Mouse (Mus musculus): Measurements from ENCODE around the gene Cd59a. TPM values are rescaled to one million over a fixed set of nuclear protein-coding genes. Genes with fewer than 3 reads are reported as not detected.
"Not testable (repeated sequence)": the region's sequence is repeated elsewhere in the genome, so short reads cannot be mapped to it uniquely, and the experiment has no call there.

Cd59a gene
- 70.8 and 82.0 TPM in 2 replicates for polyA plus RNA-seq (2016; fragmentation: Nextera tagmentation; extraction: Ambion mirVana)

DNA sequence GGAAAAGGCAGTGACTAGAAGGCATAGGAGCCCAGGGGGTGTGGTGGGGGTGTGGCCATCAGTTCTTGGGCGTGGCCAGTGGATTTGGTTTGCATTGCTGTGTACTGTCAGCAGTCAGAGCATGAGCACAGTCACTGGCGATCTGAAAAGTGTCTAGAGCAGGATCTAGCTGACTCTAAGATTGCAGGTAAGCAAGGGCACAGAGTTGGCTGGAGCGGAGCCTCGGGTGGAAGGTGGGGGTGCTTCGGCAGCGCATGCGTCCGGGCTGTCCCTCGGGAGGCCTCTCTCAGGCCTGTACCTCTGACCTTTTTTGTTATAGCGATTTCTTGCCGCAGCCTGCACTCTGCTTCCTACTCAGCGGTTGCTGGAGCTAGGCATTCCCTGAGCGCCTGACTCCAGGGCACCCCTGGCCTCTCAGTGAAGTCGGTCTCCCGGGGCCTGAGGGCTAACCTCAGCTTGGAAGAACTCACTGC, at the start of gene Cd59a:
Gene Cd59a (plus strand): TSS at position 61 of the 473 bp plus-strand sequence.
- WGBS = 1% methylated on average over 15 of the region's 15 CpGs

DNA sequence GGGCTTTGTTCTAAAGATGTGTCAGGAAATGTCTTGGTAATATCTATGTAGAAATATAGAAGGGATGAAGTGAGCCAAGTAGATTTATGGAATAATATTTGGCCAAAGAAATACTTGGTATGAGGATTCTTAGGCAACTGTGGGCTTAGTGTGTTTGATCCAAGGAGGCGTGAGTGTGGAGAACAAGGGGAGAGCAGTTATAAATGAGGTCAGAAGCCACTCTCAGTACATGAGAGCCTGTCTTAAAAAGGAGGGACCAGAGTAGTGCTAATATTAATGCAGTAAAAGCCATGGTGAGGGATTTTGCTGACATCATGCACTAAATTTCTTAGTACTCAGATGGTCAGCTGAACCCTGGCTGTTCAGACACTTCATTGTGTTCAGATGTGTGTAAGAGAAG, 37.2 kb upstream of the Cd59a start:
- no peaks in the 10 kb centered on the region for H3K27me3 ChIP-seq (ENCODE audit: insufficient read depth, poor library complexity, severe bottlenecking)
- H3K36me3 ChIP-seq = peaks cover 60% of the 10 kb centered on the region
- DNase-seq (ENCODE audit: low spot score) = no peak
- H3K4me3 ChIP-seq = no peak overlapping the region
- H3K27ac ChIP-seq = no peak overlapping the region
- no peaks in the 10 kb centered on the region for H3K4me1 ChIP-seq
- 85% methylated on average over 1 of the region's 1 CpGs for WGBS
- no peaks in the 10 kb centered on the region for H3K9me3 ChIP-seq

More for the DNA sequence above, at the start of gene Cd59a:
- H3K4me1 ChIP-seq = peaks cover 42% of the 10 kb centered on the region
- H3K27me3 ChIP-seq (ENCODE audit: insufficient read depth, poor library complexity, severe bottlenecking) = no peaks in the 10 kb centered on the region
- no peaks in the 10 kb centered on the region for H3K9me3 ChIP-seq
- peak; percentile 96 for DNase-seq (ENCODE audit: low spot score)
- peak within 1 kb of the TSS; percentile 92 for H3K27ac ChIP-seq
- H3K4me3 ChIP-seq = peak within 1 kb of the TSS; percentile 69
- H3K36me3 ChIP-seq = no peaks in the 10 kb centered on the region

DNA sequence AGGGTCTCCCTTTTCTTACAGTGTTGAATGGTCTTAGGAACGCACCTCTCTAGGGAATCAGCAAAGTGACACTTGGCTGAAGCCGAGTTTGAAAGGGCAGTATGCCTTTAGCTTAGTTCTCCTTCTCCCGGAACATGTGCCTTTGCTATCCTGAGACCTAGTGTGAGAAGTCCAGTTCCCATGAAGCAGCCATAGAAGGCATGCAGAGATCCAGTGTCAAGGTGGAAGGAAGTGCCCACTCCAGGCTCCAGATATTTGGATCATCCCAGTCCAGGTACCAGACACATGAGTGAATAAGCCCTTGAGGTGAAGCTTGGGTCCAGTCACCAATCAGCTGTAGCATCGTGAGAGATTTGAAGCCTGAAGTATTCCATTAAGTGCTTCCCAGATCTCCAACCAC, 36.6 kb upstream of the Cd59a start:
- no peaks in the 10 kb centered on the region for H3K4me1 ChIP-seq
- H3K27ac ChIP-seq = no peak overlapping the region
- H3K9me3 ChIP-seq = no peaks in the 10 kb centered on the region
- H3K4me3 ChIP-seq = no peak overlapping the region
- WGBS = 83% methylated on average over 4 of the region's 4 CpGs
- DNase-seq (ENCODE audit: low spot score) = no peak
- peaks cover 54% of the 10 kb centered on the region for H3K36me3 ChIP-seq
- H3K27me3 ChIP-seq (ENCODE audit: insufficient read depth, poor library complexity, severe bottlenecking) = no peaks in the 10 kb centered on the region

DNA sequence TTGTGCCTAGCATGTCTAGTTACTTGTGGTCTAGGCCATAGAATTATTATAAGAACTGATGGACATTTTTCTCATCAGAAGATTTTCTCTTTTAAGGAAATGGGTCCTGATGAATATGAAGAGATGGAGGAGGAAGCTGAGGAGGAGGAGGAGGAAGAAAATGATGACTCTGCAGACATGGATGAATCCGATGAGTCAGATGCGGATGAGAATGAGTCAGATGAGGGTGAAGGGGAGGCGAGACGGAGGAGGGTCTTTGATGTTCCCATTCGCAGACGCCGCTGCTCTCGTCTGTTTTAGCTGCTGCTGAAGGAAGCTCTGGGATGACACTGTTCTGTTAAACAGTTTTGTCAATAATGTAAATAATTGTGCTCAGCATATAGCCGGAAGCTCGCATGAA, 35.8 kb upstream of the Cd59a start:
- H3K4me1 ChIP-seq = no peaks in the 10 kb centered on the region
- peaks cover 46% of the 10 kb centered on the region for H3K36me3 ChIP-seq
- no peak overlapping the region for H3K27ac ChIP-seq
- H3K27me3 ChIP-seq (ENCODE audit: insufficient read depth, poor library complexity, severe bottlenecking) = no peaks in the 10 kb centered on the region
- H3K9me3 ChIP-seq = no peaks in the 10 kb centered on the region
- H3K4me3 ChIP-seq = no peak overlapping the region
- DNase-seq (ENCODE audit: low spot score) = no peak
- 81% methylated on average over 10 of the region's 10 CpGs for WGBS

DNA sequence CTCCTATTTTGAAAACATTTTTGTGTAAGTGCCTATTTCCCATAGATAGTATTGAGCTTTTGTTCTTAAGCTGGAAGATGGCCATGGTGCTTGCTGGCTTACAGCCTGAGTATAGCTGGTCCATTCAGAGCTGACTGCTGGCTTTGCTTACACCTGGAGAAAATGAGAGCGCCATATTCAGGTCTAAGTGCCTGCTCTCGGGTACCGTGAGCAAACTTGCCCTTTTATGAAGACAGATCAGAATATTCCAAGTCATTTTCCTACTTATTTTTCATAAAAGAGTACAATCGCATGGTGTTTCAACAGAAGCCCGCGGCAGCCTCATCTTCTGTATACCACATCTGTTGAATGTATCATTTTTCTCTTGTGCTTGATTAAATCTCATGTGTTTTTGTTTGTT, 34.6 kb upstream of the Cd59a start:
- H3K4me3 ChIP-seq = no peak overlapping the region
- no peak for DNase-seq (ENCODE audit: low spot score)
- no peaks in the 10 kb centered on the region for H3K9me3 ChIP-seq
- H3K4me1 ChIP-seq = no peaks in the 10 kb centered on the region
- WGBS = 95% methylated on average over 6 of the region's 6 CpGs
- peaks cover 35% of the 10 kb centered on the region for H3K36me3 ChIP-seq
- H3K27me3 ChIP-seq (ENCODE audit: insufficient read depth, poor library complexity, severe bottlenecking) = no peaks in the 10 kb centered on the region
- H3K27ac ChIP-seq = no peak overlapping the region

DNA sequence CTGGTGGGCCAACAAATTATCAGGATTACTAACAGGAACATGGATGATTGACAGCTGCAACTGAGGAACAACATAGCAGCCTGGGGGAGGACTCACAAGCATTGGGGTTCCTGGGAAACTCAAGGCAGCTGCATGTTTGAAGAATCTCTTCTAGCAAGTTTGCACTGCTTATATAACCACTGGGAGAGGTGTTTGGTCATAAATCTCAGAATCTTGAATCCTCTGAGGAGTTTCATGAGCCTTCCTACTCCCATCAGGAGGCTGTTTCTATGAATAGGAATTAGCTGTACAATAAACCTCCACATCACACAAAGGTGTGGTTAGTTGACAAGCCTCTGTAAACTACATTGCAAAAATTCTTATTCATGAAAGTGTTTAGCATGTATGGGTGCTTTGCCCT, 32.9 kb upstream of the Cd59a start:
- no peak for DNase-seq (ENCODE audit: low spot score)
- Histone ChIP-seq H3K27ac (no peak overlapping the region), H3K4me1 (no peaks in the 10 kb centered on the region), H3K9me3 (no peaks in the 10 kb centered on the region), H3K27me3 (ENCODE audit: insufficient read depth, poor library complexity, severe bottlenecking) (no peaks in the 10 kb centered on the region), H3K36me3 (peaks cover 35% of the 10 kb centered on the region), H3K4me3 (no peak overlapping the region)

DNA sequence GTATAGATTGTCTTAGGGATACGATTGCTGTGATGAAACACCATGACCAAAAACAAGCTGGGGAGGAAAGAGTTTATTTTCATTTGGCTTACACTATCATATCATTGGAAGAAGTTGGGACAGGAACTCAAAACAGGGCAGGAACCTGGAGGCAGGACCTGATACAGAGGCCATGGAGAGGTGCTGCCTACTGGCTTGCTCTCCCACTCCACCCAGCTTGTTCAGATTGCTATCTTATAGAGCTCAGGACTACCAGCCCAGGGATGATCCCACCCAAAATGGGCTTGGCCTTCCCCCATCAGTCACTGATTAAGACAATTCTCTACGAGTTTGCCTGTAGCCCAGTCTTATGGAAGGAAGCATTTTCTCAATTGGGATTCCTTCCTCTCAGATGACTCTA, 31.4 kb upstream of the Cd59a start:
- Histone ChIP-seq H3K4me3 (no peak overlapping the region), H3K4me1 (no peaks in the 10 kb centered on the region), H3K9me3 (no peaks in the 10 kb centered on the region), H3K36me3 (peaks cover 29% of the 10 kb centered on the region), H3K27me3 (ENCODE audit: insufficient read depth, poor library complexity, severe bottlenecking) (no peaks in the 10 kb centered on the region), H3K27ac (no peak overlapping the region)
- no peak for DNase-seq (ENCODE audit: low spot score)
- 79% methylated on average over 2 of the region's 2 CpGs for WGBS

DNA sequence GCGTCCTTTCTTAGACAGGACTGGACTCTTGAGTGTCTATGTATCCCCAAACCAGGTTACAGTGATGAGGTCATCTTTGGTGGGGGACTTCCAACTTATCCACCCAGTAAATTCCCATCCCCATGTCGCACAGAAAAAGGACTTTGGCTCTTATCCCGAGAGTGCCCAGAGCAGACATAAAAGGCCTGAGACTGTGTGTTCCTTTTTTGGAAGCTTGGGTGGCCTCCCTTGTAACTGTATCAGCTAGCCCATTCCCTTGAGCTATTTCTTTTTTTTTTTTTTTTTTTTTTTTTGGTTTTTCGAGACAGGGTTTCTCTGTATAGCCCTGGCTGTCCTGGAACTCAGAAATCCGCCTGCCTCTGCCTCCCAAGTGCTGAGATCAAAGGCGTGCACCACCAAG, 30.1 kb upstream of the Cd59a start, which contains the start of gene Gm10912:
Gene Gm10912 (plus strand): TSS at position 301 of the 400 bp plus-strand sequence.
- not testable (repeated sequence) for DNase-seq (ENCODE audit: low spot score); H3K27ac ChIP-seq; H3K4me1 ChIP-seq; H3K4me3 ChIP-seq; H3K27me3 ChIP-seq (ENCODE audit: insufficient read depth, poor library complexity, severe bottlenecking); H3K9me3 ChIP-seq
- WGBS = 89% methylated on average over 6 of the region's 6 CpGs
- peaks cover 16% of the 10 kb centered on the region for H3K36me3 ChIP-seq

DNA sequence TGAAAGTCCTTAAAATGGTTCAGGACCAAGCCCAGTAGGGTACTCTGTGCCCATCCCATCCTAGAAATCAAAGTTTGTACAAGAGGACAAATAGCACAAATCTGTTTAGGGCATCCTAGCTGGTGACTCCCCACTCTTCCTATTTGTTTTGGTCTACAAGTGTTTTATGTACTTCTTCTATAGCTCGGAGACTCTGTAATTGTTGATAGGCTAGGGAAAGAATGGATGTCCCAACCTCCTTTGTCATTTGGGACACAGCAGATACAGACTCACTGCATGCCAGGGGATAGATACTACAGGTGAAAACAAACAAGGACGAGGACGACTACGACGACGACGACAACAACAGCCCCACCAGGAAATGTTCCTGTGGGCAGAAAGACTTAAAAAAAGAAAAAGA, 27.2 kb upstream of the Cd59a start, which contains the start of gene Gm10799:
Gene Gm10799 (minus strand): TSS at position 101 of the 400 bp plus-strand sequence.
- not testable (repeated sequence) for H3K27me3 ChIP-seq (ENCODE audit: insufficient read depth, poor library complexity, severe bottlenecking); H3K36me3 ChIP-seq; H3K4me1 ChIP-seq; DNase-seq (ENCODE audit: low spot score); H3K9me3 ChIP-seq; H3K4me3 ChIP-seq; H3K27ac ChIP-seq
- WGBS = 73% methylated on average over 7 of the region's 7 CpGs

DNA sequence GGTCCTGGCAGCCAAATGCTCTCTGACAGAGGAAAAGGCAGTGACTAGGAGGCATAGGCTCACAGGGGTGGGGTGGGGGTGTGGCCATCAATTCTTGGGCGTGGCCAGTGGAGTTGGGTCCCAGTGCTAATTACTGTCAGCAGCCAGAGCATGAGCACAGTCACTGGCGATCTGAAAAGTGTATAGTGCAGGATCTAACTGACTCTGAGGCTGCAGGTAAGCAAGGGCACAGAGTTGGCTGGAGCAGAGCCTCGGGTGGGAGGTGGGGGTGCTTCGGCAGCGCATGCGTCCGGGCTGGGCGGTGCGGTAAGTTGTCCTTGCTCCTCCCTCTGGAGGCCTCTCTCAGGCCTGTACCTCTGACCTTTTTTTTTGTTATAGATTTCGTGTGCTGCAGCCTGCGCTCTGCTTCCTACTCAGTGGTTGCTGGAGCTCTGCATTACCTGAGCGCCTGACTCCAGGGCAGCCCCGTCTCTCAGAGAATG, 25.9 kb upstream of the Cd59a start, which contains the start of gene Cd59b:
Gene Cd59b (plus strand): TSS at position 146 of the 482 bp plus-strand sequence.
- H3K36me3 ChIP-seq = peaks cover 6% of the 10 kb centered on the region; the same call in 1 of the 2 replicates
- peak; percentile 90 for DNase-seq (ENCODE audit: low spot score)
- peak within 1 kb of the TSS; percentile 85 for H3K27ac ChIP-seq
- H3K4me3 ChIP-seq = peak within 1 kb of the TSS; percentile 55
- peaks cover 8% of the 10 kb centered on the region for H3K4me1 ChIP-seq
- no peaks in the 10 kb centered on the region for H3K27me3 ChIP-seq (ENCODE audit: insufficient read depth, poor library complexity, severe bottlenecking)
- peaks cover 5% of the 10 kb centered on the region; the same call in 1 of the 2 replicates for H3K9me3 ChIP-seq
- WGBS = 7% methylated on average over 13 of the region's 13 CpGs

DNA sequence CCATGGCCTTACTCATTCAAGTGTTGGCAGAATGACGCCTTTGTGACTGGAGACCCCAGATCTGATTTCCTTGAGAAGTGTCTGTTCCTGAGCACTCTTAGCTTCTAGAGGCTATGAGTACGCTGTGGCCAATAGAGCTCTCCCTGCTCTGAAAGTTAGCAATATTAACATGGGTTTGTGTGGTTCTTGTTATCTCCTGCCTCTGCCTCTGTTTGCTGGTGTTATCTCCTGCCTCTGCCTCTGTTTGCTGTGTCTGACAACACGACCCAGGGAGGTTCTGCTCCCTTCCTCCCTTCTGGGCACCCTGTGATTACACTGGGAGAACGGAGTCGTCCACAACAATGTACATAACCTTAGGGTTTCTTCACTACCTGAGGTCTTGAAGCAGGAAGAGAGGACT, 17.3 kb upstream of the Cd59a start:
- not testable (repeated sequence) for H3K27me3 ChIP-seq (ENCODE audit: insufficient read depth, poor library complexity, severe bottlenecking); H3K9me3 ChIP-seq; H3K4me3 ChIP-seq; H3K36me3 ChIP-seq; H3K27ac ChIP-seq; DNase-seq (ENCODE audit: low spot score); H3K4me1 ChIP-seq
- WGBS = 55% methylated on average over 5 of the region's 5 CpGs

DNA sequence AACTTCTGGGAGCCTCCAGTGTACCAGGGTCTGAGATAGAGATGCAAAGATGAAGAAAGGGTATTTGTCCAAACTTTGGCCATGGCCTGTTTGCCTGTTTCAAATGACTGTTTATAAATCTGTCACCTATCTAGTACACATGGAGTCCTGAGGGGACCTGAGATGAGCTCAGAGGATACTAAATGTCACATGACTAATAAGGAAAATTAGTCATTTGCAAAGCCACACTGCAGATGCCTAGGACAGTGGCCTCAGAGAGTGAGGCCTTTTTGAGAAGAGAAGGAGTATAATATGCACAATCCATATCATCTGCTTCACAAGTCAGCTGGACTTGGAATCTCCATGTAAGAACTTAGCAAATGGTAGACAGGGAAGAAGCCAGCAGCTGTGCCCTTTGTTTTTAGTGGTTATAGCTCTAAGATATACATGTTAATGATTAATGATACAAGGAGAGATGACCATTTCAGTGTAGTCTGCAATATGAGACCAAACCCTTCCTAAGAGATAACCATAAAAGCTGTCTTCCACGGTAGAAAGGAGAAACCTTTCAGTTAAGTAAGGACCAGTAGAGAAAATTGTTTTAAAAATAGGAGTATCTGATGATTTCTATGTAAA, 14.1 kb upstream of the Cd59a start:
- not testable (repeated sequence) for H3K4me1 ChIP-seq; H3K27ac ChIP-seq; H3K36me3 ChIP-seq; H3K4me3 ChIP-seq; H3K27me3 ChIP-seq (ENCODE audit: insufficient read depth, poor library complexity, severe bottlenecking); H3K9me3 ChIP-seq; DNase-seq (ENCODE audit: low spot score)
- WGBS = no CpG with 5 or more reads among the region's 1 CpGs

DNA sequence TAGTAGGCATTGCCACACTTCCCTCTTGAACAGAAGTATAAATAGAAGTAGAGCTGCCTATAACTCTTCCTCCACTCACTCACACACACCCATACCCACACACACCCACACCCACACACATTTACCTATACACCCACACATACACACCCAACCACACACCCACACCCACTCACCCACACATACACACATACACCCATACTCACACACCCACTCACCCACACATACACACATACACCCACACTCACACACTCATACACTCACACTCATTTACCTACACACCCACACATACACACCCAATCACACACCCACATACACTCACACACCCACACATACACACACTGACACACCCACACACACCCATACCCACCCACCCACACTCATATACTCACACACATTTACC, 13.1 kb upstream of the Cd59a start:
- Histone ChIP-seq H3K27me3 (ENCODE audit: insufficient read depth, poor library complexity, severe bottlenecking) (no peaks in the 10 kb centered on the region), H3K27ac (no peak overlapping the region), H3K9me3 (no peaks in the 10 kb centered on the region), H3K4me3 (no peak overlapping the region), H3K36me3 (no peaks in the 10 kb centered on the region), H3K4me1 (peaks cover 7% of the 10 kb centered on the region; the same call in 1 of the 2 replicates)
- no peak for DNase-seq (ENCODE audit: low spot score)

DNA sequence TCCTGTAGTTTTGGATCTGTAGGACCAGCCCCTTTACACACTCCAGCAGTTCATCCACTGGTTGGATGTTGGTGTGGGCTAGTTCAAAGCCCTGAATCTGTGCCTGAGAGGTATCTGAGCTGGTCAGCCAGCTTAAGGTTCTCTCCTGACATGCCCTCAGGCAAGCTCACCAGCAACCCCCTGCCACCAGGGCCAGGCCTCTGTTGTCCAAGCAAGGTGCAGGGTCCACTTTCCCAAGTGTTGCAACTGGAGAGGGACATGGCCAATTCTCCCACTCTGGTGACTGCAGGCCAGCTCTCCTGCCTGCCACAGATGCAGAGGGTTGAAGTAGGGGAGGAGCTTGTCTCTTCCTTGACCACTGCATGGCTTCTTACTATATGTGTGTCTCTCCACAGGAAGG, 11.6 kb upstream of the Cd59a start:
- H3K27ac ChIP-seq; H3K4me1 ChIP-seq; H3K4me3 ChIP-seq; H3K9me3 ChIP-seq; H3K36me3 ChIP-seq; H3K27me3 ChIP-seq (ENCODE audit: insufficient read depth, poor library complexity, severe bottlenecking); DNase-seq (ENCODE audit: low spot score): not testable (repeated sequence)

Measured in heart, embryonic 10.5 days (tissue).